Mouse (Mus musculus): ENCODE measurements at regions not wholly inside any gene's neighbourhood (a gene's known extent, or its start where the extent isn't known, plus 50 kb on each side); places are given as distances from the start of the nearest gene placed in this dataset.

DNA sequence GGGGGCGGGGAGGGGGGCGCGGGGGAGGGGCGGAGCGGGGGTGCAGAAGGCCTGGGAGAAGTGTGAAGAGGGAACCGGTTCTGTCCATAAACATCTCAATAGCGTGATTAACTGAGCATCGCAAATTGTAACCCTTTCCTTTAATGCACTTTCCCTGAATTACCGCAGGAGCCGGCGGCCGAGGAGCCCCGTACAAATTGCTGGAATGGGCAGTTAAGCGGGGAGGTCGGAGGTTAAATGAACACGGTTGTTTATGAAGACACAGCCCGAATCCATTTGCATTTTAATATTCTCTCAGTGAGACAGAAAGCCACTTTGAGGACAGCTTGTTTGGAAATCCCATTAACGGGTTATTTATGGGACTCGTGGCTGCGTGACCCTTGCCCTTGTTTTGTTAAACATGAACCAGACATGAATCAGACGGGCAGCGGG, 132.7 kb downstream of the 3100002H09Rik start:
- no peak for TF ChIP-seq MAZ (IDR thresholded peaks at IDR 0.05; ENCODE audit: low read depth, low read length)
- TF ChIP-seq USF1 (IDR thresholded peaks at IDR 0.05; ENCODE audit: low read depth, low read length), result no peak
- TF ChIP-seq GATA1 (IDR thresholded peaks at IDR 0.05; ENCODE audit: low read depth, low read length), result no peak
- TF ChIP-seq ZNF384 (IDR thresholded peaks at IDR 0.05; ENCODE audit: low read depth, low read length), result no peak
- TF ChIP-seq KAT2A (conservative IDR thresholded peaks at IDR 0.05; ENCODE audit: low read depth, low read length), result no peak
- no peak for TF ChIP-seq TBP (IDR thresholded peaks at IDR 0.05; ENCODE audit: low read depth, low read length)
- TF ChIP-seq CHD2 (IDR thresholded peaks at IDR 0.05; ENCODE audit: low read length), result no peak
- no peak for TF ChIP-seq E2F4 (IDR thresholded peaks at IDR 0.05; ENCODE audit: borderline replicate concordance, low read depth, low read length)
- no peak for TF ChIP-seq ZMIZ1 (IDR thresholded peaks at IDR 0.05; ENCODE audit: low read depth, low read length)
- no peak for TF ChIP-seq MAFK (IDR thresholded peaks at IDR 0.05; ENCODE audit: borderline replicate concordance, low read depth, low read length)
- no peak for TF ChIP-seq ZC3H11A (IDR thresholded peaks at IDR 0.05; ENCODE audit: low read depth, low read length)
- no peak for TF ChIP-seq BHLHE40 (IDR thresholded peaks at IDR 0.05; ENCODE audit: borderline replicate concordance, low read depth, low read length)
- TF ChIP-seq SIN3A (IDR thresholded peaks at IDR 0.05; ENCODE audit: low read length), result no peak
- no peak for TF ChIP-seq MAX (IDR thresholded peaks at IDR 0.05; ENCODE audit: low read length)
- DNase-seq (ENCODE audit: low read depth, low spot score), result no peak
- no peak overlapping the region for H3K27ac ChIP-seq (ENCODE audit: control insufficient read depth, low read depth, low read length)
- no peaks in the 10 kb centered on the region for H3K4me1 ChIP-seq (ENCODE audit: control insufficient read depth in 1 of 2, insufficient read depth in 2 of 2, low read length in 2 of 2)
- no peaks in the 10 kb centered on the region for H3K9me3 ChIP-seq (replicated peaks; ENCODE audit: insufficient read depth, low read length)
- H3K4me3 ChIP-seq (ENCODE audit: control insufficient read depth in 1 of 2, insufficient read depth in 1 of 2, low read depth in 2 of 2, low read length in 2 of 2), result no peak overlapping the region
- H3K27me3 ChIP-seq (ENCODE audit: control insufficient read depth in 1 of 2, insufficient read depth in 2 of 2, low read length in 2 of 2), result no peaks in the 10 kb centered on the region
- no peaks in the 10 kb centered on the region for H3K36me3 ChIP-seq (ENCODE audit: control insufficient read depth in 1 of 2, insufficient read depth in 2 of 2, low read length in 2 of 2)
- H3K9ac ChIP-seq (ENCODE audit: control insufficient read depth, low read depth, low read length, poor library complexity, severe bottlenecking), result no peak overlapping the region
- H3K79me2 ChIP-seq (ENCODE audit: control insufficient read depth, insufficient read depth, low read length, poor library complexity), result no peaks in the 10 kb centered on the region

DNA sequence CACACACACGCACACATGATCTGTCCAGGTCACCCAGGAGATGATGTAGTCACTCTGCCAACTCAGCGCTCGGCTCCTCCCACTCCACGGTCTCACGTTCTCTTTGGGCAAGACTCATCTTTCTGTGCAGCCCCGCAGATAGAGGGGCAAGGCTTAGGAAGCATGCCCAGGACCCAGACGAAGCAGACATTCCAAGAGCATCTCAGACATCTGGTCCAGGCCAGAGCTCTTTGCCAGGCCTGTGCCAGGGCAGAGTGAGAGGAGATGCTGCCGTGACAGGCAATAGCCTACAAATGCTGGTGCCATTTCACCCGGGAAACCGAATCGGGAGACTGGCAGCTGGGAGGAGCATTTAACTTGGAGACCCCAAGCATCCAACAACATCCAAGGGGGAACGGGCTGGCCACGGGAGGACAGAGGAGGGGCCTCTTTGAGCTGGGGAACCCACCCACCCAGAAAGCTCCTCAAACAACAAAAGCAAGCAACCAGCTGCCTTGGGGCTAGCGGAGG, 133.2 kb downstream of the 3100002H09Rik start:
- Histone ChIP-seq H3K79me2 (ENCODE audit: control insufficient read depth, insufficient read depth, low read length, poor library complexity) (no peaks in the 10 kb centered on the region), H3K4me1 (ENCODE audit: control insufficient read depth in 1 of 2, insufficient read depth in 2 of 2, low read length in 2 of 2) (no peaks in the 10 kb centered on the region), H3K9ac (ENCODE audit: control insufficient read depth, low read depth, low read length, poor library complexity, severe bottlenecking) (no peak overlapping the region), H3K4me3 (ENCODE audit: control insufficient read depth in 1 of 2, insufficient read depth in 1 of 2, low read depth in 2 of 2, low read length in 2 of 2) (no peak overlapping the region), H3K9me3 (replicated peaks; ENCODE audit: insufficient read depth, low read length) (no peaks in the 10 kb centered on the region), H3K27me3 (ENCODE audit: control insufficient read depth in 1 of 2, insufficient read depth in 2 of 2, low read length in 2 of 2) (no peaks in the 10 kb centered on the region), H3K36me3 (ENCODE audit: control insufficient read depth in 1 of 2, insufficient read depth in 2 of 2, low read length in 2 of 2) (no peaks in the 10 kb centered on the region), H3K27ac (ENCODE audit: control insufficient read depth, low read depth, low read length) (no peak overlapping the region)
- no peak for DNase-seq (ENCODE audit: low read depth, low spot score)
- TF ChIP-seq KAT2A (conservative IDR thresholded peaks at IDR 0.05; ENCODE audit: low read depth, low read length) (no peak), CTCF (IDR thresholded peaks at IDR 0.05 in 2 of 3, conservative IDR thresholded peaks at IDR 0.05 in 1 of 3; ENCODE audit: control insufficient read depth in 1 of 3, insufficient read depth in 1 of 3, low read depth in 2 of 3, low read length in 3 of 3, poor library complexity in 1 of 3, severe bottlenecking in 1 of 3) (no peak), MYC (IDR thresholded peaks at IDR 0.05; ENCODE audit: low read depth, low read length) (no peak)
